Mouse (Mus musculus) small intestine, adult 2 months (tissue): Measurements from ENCODE around the gene Hrct1.

Experiments
- CTCF ChIP-seq: fragments of 200-500 bp; IDR thresholded peaks from 2 replicates; pipeline ENCODE4 v1.5.1; 2012; ENCODE audit warnings: low read depth, mild to moderate bottlenecking, control low read depth, inconsistent platforms, low read length, moderate library complexity, mixed read lengths; ENCODE audit not compliant: insufficient replicate concordance, insufficient read length; ENCODE audit errors: extremely low read depth
- POLR2A ChIP-seq: fragments of 200-500 bp; IDR thresholded peaks from 2 replicates; pipeline ENCODE4 v1.6.1; 2012; ENCODE audit warnings: low read depth, mild to moderate bottlenecking, control low read depth, inconsistent platforms, low read length, moderate library complexity

GRCm38 (mm10) chr4:43729126-43729525 lies 2.1 kb downstream of the Hrct1 start:
- TF ChIP-seq POLR2A (no peak), CTCF (no peak)
